Mouse (Mus musculus) spleen, adult 2 months (tissue): ENCODE results near the gene Fbxl17.

Experiments
- CTCF ChIP-seq: fragments of 200-500 bp; IDR thresholded peaks from 2 replicates; pipeline ENCODE4 v1.5.1; 2011; ENCODE audit warnings: mild to moderate bottlenecking, inconsistent platforms; ENCODE audit not compliant: insufficient read depth, insufficient read length, insufficient replicate concordance; ENCODE audit errors: extremely low read depth
- POLR2A ChIP-seq: fragments of 200-500 bp; IDR thresholded peaks from 2 replicates; pipeline ENCODE4 v1.6.1; 2011; ENCODE audit warnings: low read depth, low read length, inconsistent platforms

DNA sequence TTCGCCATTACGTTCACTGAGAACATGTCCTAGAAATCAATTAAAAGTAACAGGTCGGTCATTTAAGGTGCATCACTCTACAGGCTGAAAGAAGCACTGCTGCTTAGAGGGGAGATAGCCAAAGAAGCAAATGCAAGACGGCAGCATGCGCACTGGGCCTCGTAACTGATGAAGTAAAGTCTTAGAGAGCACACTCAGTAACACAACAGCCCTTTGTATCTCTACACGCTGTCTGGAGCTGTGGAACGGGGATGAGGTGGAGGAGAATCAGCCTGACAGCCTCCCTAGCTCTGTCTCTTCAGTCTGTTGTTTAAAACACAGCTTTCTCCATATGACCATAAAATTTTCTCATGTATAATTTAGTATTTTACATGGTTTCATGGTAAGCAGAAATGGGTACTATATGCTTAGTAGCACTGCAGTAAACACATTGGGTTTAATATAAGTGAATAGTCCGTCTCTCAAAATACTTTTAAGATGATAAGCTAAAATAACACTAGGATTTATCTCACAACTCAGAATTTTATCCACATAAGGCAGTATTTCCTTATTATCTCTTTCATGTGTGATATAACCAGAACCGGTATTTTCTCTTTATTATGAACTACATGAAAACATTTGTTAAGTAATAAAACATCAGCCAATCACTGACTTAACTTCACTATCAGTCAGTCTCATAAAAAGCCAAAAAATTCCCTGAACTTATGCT lies 52.7 kb downstream of the Fbxl17 start:
- TF ChIP-seq POLR2A (no peak), CTCF (no peak)
